Mouse (Mus musculus) midbrain, postnatal 0 days (tissue): ENCODE measurements around the gene Fut7. TPM values are rescaled to one million over a fixed set of nuclear protein-coding genes. Genes with fewer than 3 reads are reported as not detected.

Source experiments
- ATAC-seq: fragments of 200-750 bp; cut with Nextera tagmentation; 2 replicates; pipeline ENCODE4 v1.8.0; 2017; ENCODE audit warnings: moderate number of reproducible peaks, mild to moderate bottlenecking, moderate TSS enrichment, moderate library complexity; ENCODE audit not compliant: low FRiP score
- DNase-seq: peaks from one replicate; pipeline ENCODE4 v3.0.0-alpha.2; 2015; ENCODE audit warnings: low spot score
- H3K27ac ChIP-seq: fragments of 300-500 bp; sonication (generic); 2 replicates; pipeline ENCODE4 v1.5.1; 2014; ENCODE audit warnings: low read depth, mild to moderate bottlenecking, low read length, mixed read lengths
- H3K27me3 ChIP-seq: fragments of 300-500 bp; sonication (generic); 2 replicates; pipeline ENCODE4 v1.6.1; 2014; ENCODE audit warnings: low read length, control low read depth, mixed read lengths; ENCODE audit not compliant: insufficient read depth
- H3K36me3 ChIP-seq: fragments of 300-500 bp; sonication (generic); 2 replicates; pipeline ENCODE4 v1.6.1; 2014; ENCODE audit warnings: low read length, control low read depth, mixed read lengths; ENCODE audit not compliant: insufficient read depth
- H3K4me1 ChIP-seq: fragments of 300-500 bp; sonication (generic); 2 replicates; pipeline ENCODE4 v1.6.1; 2014; ENCODE audit warnings: mild to moderate bottlenecking, control low read depth, antibody characterized with exemption, low read length, mixed read lengths; ENCODE audit not compliant: insufficient read depth
- H3K4me2 ChIP-seq: fragments of 300-500 bp; sonication (generic); 2 replicates; pipeline ENCODE4 v1.6.1; 2014; ENCODE audit warnings: low read depth, mild to moderate bottlenecking, low read length, mixed read lengths; ENCODE audit not compliant: poor library complexity, severe bottlenecking
- H3K4me3 ChIP-seq: fragments of 300-500 bp; sonication (generic); 2 replicates; pipeline ENCODE4 v1.5.1; 2014; ENCODE audit warnings: low read depth, mild to moderate bottlenecking, low read length, moderate library complexity
- H3K9ac ChIP-seq: fragments of 300-500 bp; sonication (generic); replicated peaks from 2 replicates; pipeline ENCODE4 v1.6.1; 2014; ENCODE audit warnings: mild to moderate bottlenecking, low read length, moderate library complexity, mixed read lengths; ENCODE audit not compliant: poor library complexity, severe bottlenecking
- H3K9me3 ChIP-seq: fragments of 300-500 bp; sonication (generic); 2 replicates; pipeline ENCODE4 v1.6.1; 2016; ENCODE audit warnings: low read length, control low read depth
- CTCF ChIP-seq: IDR thresholded peaks from 2 replicates; pipeline ENCODE4 v1.5.1; 2016; ENCODE audit warnings: antibody characterized with exemption, mild to moderate bottlenecking
- WGBS: fragments of 180-500 bp; shearing (Covaris S2); extraction: QIAGEN DNeasy Blood & Tissue Kit; methylation state at CpG from one replicate; pipeline ENCODE4 v1.1.7; 2014; 5-methylcytosine and 5-hydroxymethylcytosine counted together
- polyA plus RNA-seq: library from polyadenylated mRNA; unstranded; fragments of >200 nt; fragmentation: Nextera tagmentation; extraction: Ambion mirVana; gene quantifications from 2 replicates; pipeline ENCODE4 v1.2.1, GENCODE M21; 2015
- total RNA-seq: library from RNA; depleted of rRNA; stranded (reverse); fragments of >200 nt; gene quantifications from 2 replicates; pipeline ENCODE4 v1.2.3, GENCODE M21; 2014

Gene Fut7
- total and polyA plus RNA-seq, 2 experiments from 2014 or later, result 0.23 to 1.6 TPM

DNA sequence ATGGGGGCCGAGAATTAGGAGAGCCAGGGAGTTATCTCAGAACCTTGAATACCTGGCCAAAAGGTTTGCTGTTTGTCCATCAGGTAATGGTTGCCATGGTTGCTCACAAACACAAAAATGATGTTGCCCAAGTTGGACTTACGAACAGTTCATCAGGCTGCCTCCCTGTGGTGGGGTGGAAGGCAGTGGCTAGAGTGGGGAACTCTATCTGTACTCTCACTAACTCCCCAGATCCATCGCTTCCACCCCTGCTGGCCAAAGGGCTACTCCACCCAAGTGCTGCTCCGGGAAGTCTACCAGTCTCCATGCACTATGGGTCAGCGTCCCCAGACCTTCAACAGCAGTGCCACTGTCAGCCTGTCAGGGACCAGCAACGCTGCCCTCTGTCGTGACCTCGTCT lies 24.0 kb upstream of the Fut7 start, which contains the start of gene Npdc1:
TSS of gene Npdc1 (plus strand) at position 301 of the 400 bp plus-strand sequence.
- WGBS, result 77% methylated on average over 8 of the region's 8 CpGs
- H3K4me2 ChIP-seq, result no peak within 1 kb of the TSS
- H3K4me1 ChIP-seq, result peaks cover 15% of the 10 kb centered on the region
- H3K4me3 ChIP-seq, result no peak within 1 kb of the TSS
- no peak for ATAC-seq
- H3K9me3 ChIP-seq, result no peaks in the 10 kb centered on the region
- peaks cover 40% of the 10 kb centered on the region for H3K27me3 ChIP-seq
- TF ChIP-seq CTCF, result no peak
- DNase-seq, result no peak
- no peak within 1 kb of the TSS for H3K9ac ChIP-seq
- no peaks in the 10 kb centered on the region for H3K36me3 ChIP-seq
- H3K27ac ChIP-seq, result no peak within 1 kb of the TSS

DNA sequence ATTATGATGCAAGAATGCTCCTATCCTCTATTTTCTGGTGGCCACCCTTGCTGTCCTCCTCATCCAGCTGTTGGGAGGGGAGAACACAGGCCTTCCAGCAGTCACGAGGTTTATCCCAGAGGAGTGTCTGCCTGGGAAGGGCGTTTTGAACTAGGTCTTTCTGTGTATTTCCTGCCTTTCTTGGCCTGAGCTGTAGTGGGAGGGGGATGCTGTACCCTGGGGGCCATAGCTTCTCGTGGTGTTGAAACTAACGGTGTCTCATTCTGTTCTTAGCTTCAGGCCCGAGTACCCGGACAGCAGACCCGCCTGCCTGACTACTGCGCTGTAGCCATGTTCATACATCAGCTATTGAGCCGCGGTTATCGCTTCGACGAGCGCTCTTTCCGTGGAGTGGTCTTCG lies 22.8 kb upstream of the Fut7 start:
- no peak overlapping the region for H3K27ac ChIP-seq
- peak overlapping the region; percentile 56 for H3K4me2 ChIP-seq
- peak overlapping the region; percentile 26 for H3K4me3 ChIP-seq
- no peak for DNase-seq
- no peak overlapping the region for H3K9ac ChIP-seq
- no peak for ATAC-seq
- TF ChIP-seq CTCF, result no peak
- 21% methylated on average over 16 of the region's 16 CpGs for WGBS
- H3K4me1 ChIP-seq, result peaks cover 20% of the 10 kb centered on the region
- no peaks in the 10 kb centered on the region for H3K36me3 ChIP-seq
- H3K27me3 ChIP-seq, result peaks cover 32% of the 10 kb centered on the region
- no peaks in the 10 kb centered on the region for H3K9me3 ChIP-seq

GRCm38 (mm10) chr2:25400764-25401163 lies 22.3 kb upstream of the Fut7 start:
- no peak overlapping the region for H3K9ac ChIP-seq
- ATAC-seq (no peak), DNase-seq (peak; percentile 68)
- H3K4me1 ChIP-seq, result peaks cover 18% of the 10 kb centered on the region
- 2% methylated on average over 17 of the region's 17 CpGs for WGBS
- no peaks in the 10 kb centered on the region for H3K36me3 ChIP-seq
- peak overlapping the region; percentile 26 for H3K4me3 ChIP-seq
- peak overlapping the region; percentile 56 for H3K4me2 ChIP-seq
- H3K27me3 ChIP-seq, result peaks cover 29% of the 10 kb centered on the region
- peak; percentile 78 for TF ChIP-seq CTCF
- no peaks in the 10 kb centered on the region for H3K9me3 ChIP-seq
- H3K27ac ChIP-seq, result no peak overlapping the region

- Histone ChIP-seq H3K4me1 (peaks cover 12% of the 10 kb centered on the region), H3K4me3 (peak overlapping the region; percentile 99), H3K27ac (peak overlapping the region; percentile 92), H3K36me3 (peaks cover 5% of the 10 kb centered on the region), H3K9me3 (no peaks in the 10 kb centered on the region), H3K27me3 (peaks cover 16% of the 10 kb centered on the region), H3K9ac (peak overlapping the region; percentile 100), H3K4me2 (peak overlapping the region; percentile 63)
- DNase-seq (peak; percentile 89), ATAC-seq (peak; percentile 61)
- TF ChIP-seq CTCF, result peak; percentile 84
- WGBS, result 0% methylated on average over 13 of the region's 13 CpGs
These were observed 20.6 kb upstream of the Fut7 start for GRCm38 (mm10) chr2:25402377-25402971.

GRCm38 (mm10) chr2:25402972-25403601 lies 20.0 kb upstream of the Fut7 start:
- 1% methylated on average over 44 of the region's 54 CpGs for WGBS
- peak overlapping the region; percentile 63 for H3K4me2 ChIP-seq
- H3K4me1 ChIP-seq, result peaks cover 12% of the 10 kb centered on the region
- H3K27me3 ChIP-seq, result peaks cover 11% of the 10 kb centered on the region; the same call in 1 of the 2 replicates
- peak overlapping the region; percentile 99 for H3K4me3 ChIP-seq
- ATAC-seq (peak; percentile 84), DNase-seq (peak; percentile 93)
- H3K27ac ChIP-seq, result peak overlapping the region; percentile 92
- no peaks in the 10 kb centered on the region for H3K9me3 ChIP-seq
- peak overlapping the region; percentile 100 for H3K9ac ChIP-seq
- H3K36me3 ChIP-seq, result peaks cover 11% of the 10 kb centered on the region
- no peak for TF ChIP-seq CTCF

DNA sequence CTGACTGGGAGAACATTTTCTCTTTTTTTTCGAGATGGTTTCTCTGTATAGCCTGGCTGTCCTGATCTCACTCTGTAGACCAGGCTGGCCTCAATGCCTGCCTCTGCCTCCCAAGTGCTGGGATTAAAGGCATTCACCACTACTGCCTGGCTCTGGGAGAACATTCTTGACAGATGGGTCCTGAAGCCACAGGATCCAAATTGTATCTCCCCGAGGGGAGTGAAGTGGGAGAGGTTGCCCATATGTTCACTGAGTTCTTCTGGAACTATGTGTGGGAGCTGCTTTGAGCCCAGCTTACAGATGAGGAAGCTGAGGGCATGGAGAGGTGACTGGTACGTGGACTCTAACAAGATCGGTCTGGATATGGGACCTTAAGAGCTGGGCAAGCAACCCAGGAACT lies 19.1 kb upstream of the Fut7 start:
- H3K4me1 ChIP-seq, result peaks cover 12% of the 10 kb centered on the region
- DNase-seq (no peak), ATAC-seq (no peak)
- peaks cover 16% of the 10 kb centered on the region for H3K36me3 ChIP-seq
- peaks cover 3% of the 10 kb centered on the region; the same call in 1 of the 2 replicates for H3K27me3 ChIP-seq
- peak overlapping the region; percentile 63 for H3K4me2 ChIP-seq
- WGBS, result 85% methylated on average over 4 of the region's 4 CpGs
- H3K9ac ChIP-seq, result peak overlapping the region; percentile 100
- peak overlapping the region; percentile 99 for H3K4me3 ChIP-seq
- H3K27ac ChIP-seq, result peak overlapping the region; percentile 92; the same call in 1 of the 2 replicates
- no peaks in the 10 kb centered on the region for H3K9me3 ChIP-seq
- no peak for TF ChIP-seq CTCF
